Mouse (Mus musculus): ENCODE results near the gene Platr17. TPM values are rescaled to one million over a fixed set of nuclear protein-coding genes. Genes with fewer than 3 reads are reported as not detected.
A peak's percentile ranks its signal among the peaks of the same experiment; 100 is the strongest.
"Not testable (repeated sequence)": the region's sequence is repeated elsewhere in the genome, so short reads cannot be mapped to it uniquely, and the experiment has no call there.

Platr17 gene
- polyA plus RNA-seq, 1 experiment = 0.33 TPM

GRCm38 (mm10) chr17:33891357-33891756, 13.6 kb upstream of the Platr17 start:
- 57% methylated on average over 2 of the region's 2 CpGs for WGBS
- DNase-seq = no peak
- H3K4me1 ChIP-seq (ENCODE audit: control insufficient read depth, insufficient read depth, low read length) = 0 out of 2 replicates have a peak, but pooled peaks cover 3% of the 10 kb centered on the region
- H3K4me3 ChIP-seq (replicated peaks; ENCODE audit: extremely low read depth, low read depth, low read length) = no peak overlapping the region
- TF ChIP-seq CTCF (IDR thresholded peaks at IDR 0.05; ENCODE audit: insufficient read depth, low read length) (no peak), POLR2A (IDR thresholded peaks at IDR 0.05; ENCODE audit: borderline replicate concordance, extremely low read depth, low read depth, low read length) (no peak)

- H3K4me3 ChIP-seq (replicated peaks; ENCODE audit: extremely low read depth, low read depth, low read length); DNase-seq; H3K4me1 ChIP-seq (ENCODE audit: control insufficient read depth, insufficient read depth, low read length): not testable (repeated sequence)
- WGBS = 60% methylated on average over 6 of the region's 6 CpGs
These were observed 13.0 kb upstream of the Platr17 start for GRCm38 (mm10) chr17:33891892-33892291.

- H3K4me3 ChIP-seq (replicated peaks; ENCODE audit: extremely low read depth, low read depth, low read length) = no peak overlapping the region
- no peak for DNase-seq
- TF ChIP-seq CTCF (IDR thresholded peaks at IDR 0.05; ENCODE audit: insufficient read depth, low read length) (no peak), POLR2A (IDR thresholded peaks at IDR 0.05; ENCODE audit: borderline replicate concordance, extremely low read depth, low read depth, low read length) (no peak)
- 33% methylated on average over 7 of the region's 7 CpGs for WGBS
- H3K4me1 ChIP-seq (ENCODE audit: control insufficient read depth, insufficient read depth, low read length) = 0 out of 2 replicates have a peak, but pooled peaks cover 3% of the 10 kb centered on the region
These were observed 12.5 kb upstream of the Platr17 start for GRCm38 (mm10) chr17:33892429-33892828.

- not testable (repeated sequence) for DNase-seq; H3K4me1 ChIP-seq (ENCODE audit: control insufficient read depth, insufficient read depth, low read length); H3K4me3 ChIP-seq (replicated peaks; ENCODE audit: extremely low read depth, low read depth, low read length)
- WGBS = 70% methylated on average over 4 of the region's 4 CpGs
These were observed 11.9 kb upstream of the Platr17 start for GRCm38 (mm10) chr17:33893011-33893410.

- TF ChIP-seq CTCF (IDR thresholded peaks at IDR 0.05; ENCODE audit: insufficient read depth, low read length) (peak; percentile 54), POLR2A (IDR thresholded peaks at IDR 0.05; ENCODE audit: borderline replicate concordance, extremely low read depth, low read depth, low read length) (no peak)
- Histone ChIP-seq H3K4me3 (replicated peaks; ENCODE audit: extremely low read depth, low read depth, low read length) (no peak overlapping the region), H3K4me1 (ENCODE audit: control insufficient read depth, insufficient read depth, low read length) (no peaks in the 10 kb centered on the region)
- no peak for DNase-seq
- 42% methylated on average over 6 of the region's 6 CpGs for WGBS
These were observed 7.7 kb upstream of the Platr17 start for GRCm38 (mm10) chr17:33897114-33897794.

- not testable (repeated sequence) for H3K4me1 ChIP-seq (ENCODE audit: control insufficient read depth, insufficient read depth, low read length); H3K4me3 ChIP-seq (replicated peaks; ENCODE audit: extremely low read depth, low read depth, low read length); DNase-seq
- 71% methylated on average over 4 of the region's 4 CpGs for WGBS
These were observed 6.7 kb upstream of the Platr17 start for GRCm38 (mm10) chr17:33898193-33898592.

- WGBS = 72% methylated on average over 4 of the region's 4 CpGs
- DNase-seq = no peak
- H3K4me3 ChIP-seq (replicated peaks; ENCODE audit: extremely low read depth, low read depth, low read length) = no peak overlapping the region
- H3K4me1 ChIP-seq (ENCODE audit: control insufficient read depth, insufficient read depth, low read length) = no peaks in the 10 kb centered on the region
- TF ChIP-seq CTCF (IDR thresholded peaks at IDR 0.05; ENCODE audit: insufficient read depth, low read length) = no peak
- TF ChIP-seq POLR2A (IDR thresholded peaks at IDR 0.05; ENCODE audit: borderline replicate concordance, extremely low read depth, low read depth, low read length) = no peak
These were observed 5.3 kb upstream of the Platr17 start for GRCm38 (mm10) chr17:33899642-33900041.

- H3K4me1 ChIP-seq (ENCODE audit: control insufficient read depth, insufficient read depth, low read length) = no peaks in the 10 kb centered on the region
- TF ChIP-seq CTCF (IDR thresholded peaks at IDR 0.05; ENCODE audit: insufficient read depth, low read length) = no peak
- no peak for TF ChIP-seq POLR2A (IDR thresholded peaks at IDR 0.05; ENCODE audit: borderline replicate concordance, extremely low read depth, low read depth, low read length)
- H3K4me3 ChIP-seq (replicated peaks; ENCODE audit: extremely low read depth, low read depth, low read length) = no peak overlapping the region
- no peak for DNase-seq
- WGBS = 68% methylated on average over 7 of the region's 7 CpGs
These were observed 4.5 kb upstream of the Platr17 start for GRCm38 (mm10) chr17:33900281-33900988.

- TF ChIP-seq POLR2A (IDR thresholded peaks at IDR 0.05; ENCODE audit: borderline replicate concordance, extremely low read depth, low read depth, low read length) (no peak), CTCF (IDR thresholded peaks at IDR 0.05; ENCODE audit: insufficient read depth, low read length) (no peak)
- no peak for DNase-seq
- 79% methylated on average over 4 of the region's 4 CpGs for WGBS
- H3K4me3 ChIP-seq (replicated peaks; ENCODE audit: extremely low read depth, low read depth, low read length) = no peak overlapping the region
- H3K4me1 ChIP-seq (ENCODE audit: control insufficient read depth, insufficient read depth, low read length) = no peaks in the 10 kb centered on the region
These were observed 4.0 kb upstream of the Platr17 start for GRCm38 (mm10) chr17:33900989-33901314.

GRCm38 (mm10) chr17:33901653-33902052, 3.3 kb upstream of the Platr17 start:
- H3K4me1 ChIP-seq (ENCODE audit: control insufficient read depth, insufficient read depth, low read length) = no peaks in the 10 kb centered on the region
- H3K4me3 ChIP-seq (replicated peaks; ENCODE audit: extremely low read depth, low read depth, low read length) = no peak overlapping the region
- DNase-seq = no peak
- no peak for TF ChIP-seq POLR2A (IDR thresholded peaks at IDR 0.05; ENCODE audit: borderline replicate concordance, extremely low read depth, low read depth, low read length)
- TF ChIP-seq CTCF (IDR thresholded peaks at IDR 0.05; ENCODE audit: insufficient read depth, low read length) = no peak
- 49% methylated on average over 4 of the region's 4 CpGs for WGBS
